Mouse (Mus musculus) liver, embryonic 14.5 days (tissue): ENCODE measurements around the gene Oasl1. TPM values are rescaled to one million over a fixed set of nuclear protein-coding genes. Genes with fewer than 3 reads are reported as not detected.

Source experiments
- ATAC-seq: fragments of 200-750 bp; cut with Nextera tagmentation; 2 replicates; pipeline ENCODE4 v1.8.0; 2017; ENCODE audit warnings: moderate number of reproducible peaks, mild to moderate bottlenecking, moderate library complexity; ENCODE audit not compliant: insufficient read depth
- DNase-seq, 3 experiments: peaks; one replicate each; pipeline ENCODE4 v3.0.0-alpha.2; 2012 to 2013; ENCODE audit warnings: low read depth in 3 of 3, low spot score in 3 of 3
- H3K27ac ChIP-seq: fragments of 300-500 bp; sonication (generic); 2 replicates; pipeline ENCODE4 v1.5.1; 2014; ENCODE audit warnings: moderate library complexity, mild to moderate bottlenecking, control low read depth, inconsistent platforms
- H3K27me3 ChIP-seq: fragments of 300-500 bp; sonication (generic); 2 replicates; pipeline ENCODE4 v1.6.1; 2014; ENCODE audit warnings: mild to moderate bottlenecking, low read length, moderate library complexity; ENCODE audit not compliant: control insufficient read depth, insufficient read depth
- H3K36me3 ChIP-seq: fragments of 300-500 bp; sonication (generic); replicated peaks from 2 replicates; pipeline ENCODE4 v1.6.1; 2014; ENCODE audit warnings: low read depth; ENCODE audit not compliant: control insufficient read depth, insufficient read depth
- H3K4me1 ChIP-seq, 2 experiments: fragments of 200-500 bp in 1 of 2; fragments of 300-500 bp in 1 of 2; sonication (generic) in 1 of 2; replicated peaks; 2 replicates each; pipeline ENCODE4 v1.6.1; 2012 to 2014; ENCODE audit warnings: antibody characterized with exemption in 1 of 2, inconsistent platforms in 1 of 2, low read length in 1 of 2; ENCODE audit not compliant: control insufficient read depth in 2 of 2, insufficient read depth in 2 of 2
- H3K4me2 ChIP-seq: fragments of 300-500 bp; sonication (generic); 2 replicates; pipeline ENCODE4 v1.6.1; 2014; ENCODE audit warnings: low read depth, mild to moderate bottlenecking, control low read depth, moderate library complexity
- H3K4me3 ChIP-seq, 2 experiments: fragments of 200-500 bp in 1 of 2; fragments of 300-500 bp in 1 of 2; sonication (generic) in 1 of 2; 2 replicates each; pipeline ENCODE4 v1.5.1; 2012 to 2014; ENCODE audit warnings: low read depth in 2 of 2, low read length in 2 of 2, mild to moderate bottlenecking in 2 of 2, control low read depth in 1 of 2, inconsistent platforms in 1 of 2, moderate library complexity in 1 of 2; ENCODE audit not compliant: insufficient read depth in 1 of 2
- H3K9ac ChIP-seq: fragments of 300-500 bp; sonication (generic); replicated peaks from 2 replicates; pipeline ENCODE4 v1.6.1; 2014; ENCODE audit warnings: mild to moderate bottlenecking, control low read depth, moderate library complexity
- H3K9me3 ChIP-seq: fragments of 300-500 bp; sonication (generic); 2 replicates; pipeline ENCODE4 v1.6.1; 2016; ENCODE audit warnings: low read length, mixed read lengths; ENCODE audit not compliant: control insufficient read depth
- CTCF ChIP-seq: IDR thresholded peaks from 2 replicates; pipeline ENCODE4 v1.5.1; 2016; ENCODE audit warnings: antibody characterized with exemption, low read depth, control low read depth
- EP300 ChIP-seq: IDR thresholded peaks from 2 replicates; pipeline ENCODE4 v1.6.1; 2016; ENCODE audit warnings: antibody characterized with exemption, low read depth
- WGBS: fragments of 180-500 bp; shearing (Covaris S2); extraction: QIAGEN DNeasy Blood & Tissue Kit; methylation state at CpG from one replicate; pipeline ENCODE4 v1.1.7; 2014; ENCODE audit not compliant: insufficient replicate concordance; 5-methylcytosine and 5-hydroxymethylcytosine counted together
- polyA plus RNA-seq, 2 experiments: library from polyadenylated mRNA; depleted of rRNA in 1 of 2; stranded (reverse) in 1 of 2; unstranded in 1 of 2; fragments of >200 nt; fragmentation: Nextera tagmentation in 1 of 2; extraction: Ambion mirVana in 1 of 2; gene quantifications; 2 replicates each; pipeline versions ENCODE4 v1.2.1 to v1.2.3; 2012 to 2014

Gene Oasl1
- polyA plus RNA-seq, 2 experiments = 0.32 to 0.44 TPM

DNA sequence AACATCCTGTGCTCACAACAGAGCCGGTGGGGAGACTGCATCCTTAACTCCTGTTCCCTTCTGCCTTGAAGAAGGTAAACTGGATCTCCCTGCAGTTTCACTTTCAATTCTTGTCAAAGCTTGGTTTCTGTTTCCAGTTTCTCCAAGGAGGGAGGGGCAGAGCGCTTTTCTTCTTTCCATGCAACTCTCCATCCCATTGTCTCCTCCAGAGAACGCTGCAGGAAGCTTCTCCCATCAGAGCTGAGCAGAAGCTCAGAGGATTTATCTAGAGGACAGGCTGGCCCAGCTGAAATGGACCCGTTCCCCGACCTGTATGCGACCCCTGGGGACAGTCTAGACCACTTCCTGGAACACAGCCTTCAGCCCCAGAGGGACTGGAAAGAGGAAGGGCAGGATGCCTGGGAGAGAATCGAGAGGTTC, 25.7 kb upstream of the Oasl1 start:
- H3K36me3 ChIP-seq = no peaks in the 10 kb centered on the region
- no peak overlapping the region for H3K9ac ChIP-seq
- peak overlapping the region; percentile 32 for H3K4me2 ChIP-seq
- peak overlapping the region in 1 of 2 experiments; percentile 31; a peak in 2 of 4 replicates for H3K4me3 ChIP-seq
- H3K9me3 ChIP-seq = no peaks in the 10 kb centered on the region
- no peak for TF ChIP-seq CTCF
- no peak for ATAC-seq
- no peaks in the 10 kb centered on the region; the same call in 1 of the 2 replicates for H3K27me3 ChIP-seq
- no peak overlapping the region for H3K27ac ChIP-seq
- WGBS = 1% methylated on average over 7 of the region's 7 CpGs
- no peak for DNase-seq
- peaks cover 0 to 6% of the 10 kb centered on the region in 2 experiments; a peak in 2 of 4 replicates for H3K4me1 ChIP-seq

- H3K27me3 ChIP-seq = no peaks in the 10 kb centered on the region; the same call in 1 of the 2 replicates
- H3K36me3 ChIP-seq = no peaks in the 10 kb centered on the region
- H3K9ac ChIP-seq = no peak overlapping the region
- 49% methylated on average over 7 of the region's 7 CpGs for WGBS
- peaks cover 0 to 6% of the 10 kb centered on the region in 2 experiments; a peak in 2 of 4 replicates for H3K4me1 ChIP-seq
- H3K9me3 ChIP-seq = no peaks in the 10 kb centered on the region
- no peak overlapping the region for H3K4me3 ChIP-seq
- TF ChIP-seq EP300 (no peak), CTCF (no peak)
- ATAC-seq (no peak), DNase-seq (no peak)
- no peak overlapping the region for H3K27ac ChIP-seq
- no peak overlapping the region for H3K4me2 ChIP-seq
Measured at GRCm38 (mm10) chr5:114898857-114899256, 24.2 kb upstream of the Oasl1 start.

DNA sequence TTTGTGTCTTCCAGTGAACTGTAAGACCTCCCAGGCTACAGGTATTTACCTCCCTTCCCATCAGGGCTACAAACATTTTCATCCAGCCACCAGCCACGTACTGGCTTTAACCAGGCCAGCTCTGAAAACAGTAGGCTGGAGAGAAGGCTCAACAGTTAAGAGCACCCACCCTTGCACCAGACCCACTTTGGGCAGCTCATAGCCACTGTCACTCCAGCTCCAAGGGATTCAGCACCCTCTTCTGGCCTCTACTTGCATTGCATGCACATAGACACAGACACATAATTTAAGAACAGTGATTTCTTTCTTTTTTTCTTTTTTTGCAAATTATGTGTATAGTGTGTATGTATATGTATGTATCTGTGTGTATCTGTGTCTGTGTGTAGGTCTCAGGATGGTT, 20.6 kb upstream of the Oasl1 start:
- no peak overlapping the region for H3K4me3 ChIP-seq
- no peak for ATAC-seq
- H3K27me3 ChIP-seq = no peaks in the 10 kb centered on the region; the same call in 1 of the 2 replicates
- TF ChIP-seq EP300 (no peak), CTCF (peak; percentile 77)
- H3K9me3 ChIP-seq = no peaks in the 10 kb centered on the region
- H3K4me1 ChIP-seq = no peaks in the 10 kb centered on the region
- no peak for DNase-seq
- no peak overlapping the region for H3K9ac ChIP-seq
- H3K27ac ChIP-seq = no peak overlapping the region
- H3K36me3 ChIP-seq = no peaks in the 10 kb centered on the region
- 22% methylated on average over 1 of the region's 1 CpGs for WGBS
- H3K4me2 ChIP-seq = no peak overlapping the region

DNA sequence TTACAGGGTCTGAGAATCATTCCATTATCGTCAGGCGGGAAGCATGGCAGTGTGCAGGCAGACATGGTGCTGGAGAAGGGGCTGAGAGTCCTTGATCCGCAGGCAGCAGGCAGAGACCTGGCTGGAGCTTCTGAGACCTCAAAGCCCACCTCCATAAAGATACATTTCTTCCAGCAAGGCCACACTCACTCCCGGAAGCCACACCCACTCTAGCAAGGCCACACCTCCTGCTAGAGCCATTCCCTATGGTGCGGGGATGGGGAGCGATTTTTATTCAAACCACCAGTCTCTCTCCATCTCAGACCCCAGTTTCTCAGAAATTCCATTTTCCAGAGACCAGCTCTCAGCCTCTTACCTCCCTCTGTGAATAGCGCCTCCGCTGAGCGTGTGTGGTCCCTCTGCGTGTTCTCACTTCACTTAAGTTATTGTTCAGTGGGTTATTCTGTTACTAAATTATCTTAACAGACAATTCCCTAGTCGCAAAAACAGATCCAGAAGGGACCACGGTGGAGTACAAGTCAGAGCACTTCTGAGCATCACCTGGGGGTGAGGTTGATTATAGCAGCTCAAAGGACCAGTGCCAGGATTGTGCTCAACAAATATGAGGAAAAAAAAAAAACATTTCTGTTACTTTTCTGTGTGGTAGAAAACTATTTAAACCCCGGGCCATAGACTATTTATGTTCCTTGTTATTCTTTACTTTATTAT, 14.3 kb upstream of the Oasl1 start:
- 56% methylated on average over 13 of the region's 13 CpGs for WGBS

DNA sequence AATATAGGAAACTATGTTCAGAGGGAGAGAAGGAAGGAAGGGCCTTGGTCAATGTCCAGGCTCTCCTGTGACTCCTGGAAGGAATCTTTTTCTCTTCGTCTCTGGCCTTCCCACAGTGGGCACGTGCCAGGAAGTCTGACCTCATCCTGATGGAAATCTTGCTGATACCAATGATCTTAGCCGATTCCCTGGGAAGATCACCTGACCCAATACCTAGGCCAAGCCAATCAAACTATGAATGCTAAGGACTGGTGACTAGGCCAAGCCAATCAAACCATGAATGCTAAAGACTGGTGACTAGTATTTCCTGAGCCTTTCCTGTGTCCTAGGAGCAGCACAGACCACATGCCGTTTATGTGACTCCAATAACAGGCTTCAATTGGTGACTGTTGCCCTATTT, 9.4 kb upstream of the Oasl1 start:
- Histone ChIP-seq H3K4me2 (no peak overlapping the region), H3K9me3 (no peaks in the 10 kb centered on the region), H3K27ac (no peak overlapping the region), H3K4me1 (no peaks in the 10 kb centered on the region), H3K9ac (no peak overlapping the region), H3K4me3 (no peak overlapping the region), H3K27me3 (no peaks in the 10 kb centered on the region), H3K36me3 (no peaks in the 10 kb centered on the region)
- ATAC-seq = no peak
- WGBS = 41% methylated on average over 4 of the region's 4 CpGs
- TF ChIP-seq CTCF = no peak
- no peak for TF ChIP-seq EP300
- DNase-seq = no peak

More for the DNA sequence above, 14.3 kb upstream of the Oasl1 start:
- ATAC-seq = no peak
- no peaks in the 10 kb centered on the region for H3K36me3 ChIP-seq
- no peak overlapping the region for H3K9ac ChIP-seq
- DNase-seq = no peak
- no peak overlapping the region for H3K27ac ChIP-seq
- no peak overlapping the region for H3K4me3 ChIP-seq
- H3K9me3 ChIP-seq = no peaks in the 10 kb centered on the region
- H3K4me2 ChIP-seq = no peak overlapping the region
- TF ChIP-seq EP300 = no peak
- no peak for TF ChIP-seq CTCF
- no peaks in the 10 kb centered on the region for H3K4me1 ChIP-seq
- H3K27me3 ChIP-seq = no peaks in the 10 kb centered on the region
